Mouse (Mus musculus) thymus, adult 2 months (tissue): ENCODE data around the gene Vgll4. TPM values are rescaled to one million over a fixed set of nuclear protein-coding genes. Genes with fewer than 3 reads are reported as not detected.

Source experiments
- DNase-seq: peaks from one replicate; pipeline ENCODE4 v3.0.0; 2021
- H3K27ac ChIP-seq: fragments of 200-500 bp; 2 replicates; pipeline ENCODE4 v1.5.1; 2012; ENCODE audit warnings: low read length, control low read depth; ENCODE audit not compliant: control insufficient read depth, insufficient read depth
- H3K27me3 ChIP-seq: fragments of 200-500 bp; 2 replicates; pipeline ENCODE4 v1.6.1; 2012; ENCODE audit warnings: mild to moderate bottlenecking, low read length, moderate library complexity, mixed read lengths; ENCODE audit not compliant: control insufficient read depth, insufficient read depth
- H3K36me3 ChIP-seq: fragments of 200-500 bp; 2 replicates; pipeline ENCODE4 v1.6.1; 2012; ENCODE audit warnings: mild to moderate bottlenecking, low read length, moderate library complexity; ENCODE audit not compliant: control insufficient read depth, insufficient read depth
- H3K4me1 ChIP-seq: fragments of 200-500 bp; replicated peaks from 2 replicates; pipeline ENCODE4 v1.6.1; 2012; ENCODE audit warnings: low read length; ENCODE audit not compliant: control insufficient read depth, insufficient read depth
- H3K4me3 ChIP-seq: fragments of 200-500 bp; 2 replicates; pipeline ENCODE4 v1.5.1; 2012; ENCODE audit warnings: mild to moderate bottlenecking, low read length, control low read depth, moderate library complexity; ENCODE audit not compliant: control insufficient read depth, insufficient read depth
- CTCF ChIP-seq: fragments of 200-500 bp; IDR thresholded peaks from 2 replicates; pipeline ENCODE4 v1.5.1; 2012; ENCODE audit warnings: mild to moderate bottlenecking, control low read depth, low read length, moderate library complexity, borderline replicate concordance; ENCODE audit not compliant: control insufficient read depth, poor library complexity, insufficient read depth; ENCODE audit errors: extremely low read depth
- POLR2A ChIP-seq: fragments of 200-500 bp; IDR thresholded peaks from 2 replicates; pipeline ENCODE4 v1.6.1; 2012; ENCODE audit warnings: mild to moderate bottlenecking, low read length, control low read depth, moderate library complexity; ENCODE audit not compliant: control insufficient read depth, poor library complexity, insufficient read depth; ENCODE audit errors: extremely low read depth
- WGBS: fragments of 180-500 bp; shearing (Covaris S2); methylation state at CpG from one replicate; pipeline ENCODE4 v1.1.7; 2018; 5-methylcytosine and 5-hydroxymethylcytosine counted together
- polyA plus RNA-seq: library from polyadenylated mRNA; depleted of rRNA; stranded (reverse); fragments of >200 nt; gene quantifications from 2 replicates; pipeline ENCODE4 v1.2.3, GENCODE M21; 2012

Vgll4 gene
- polyA plus RNA-seq, 1 experiment, result 107 TPM

- no peaks in the 10 kb centered on the region for H3K27me3 ChIP-seq
- no peak for DNase-seq
- H3K27ac ChIP-seq, result no peak overlapping the region
- no peaks in the 10 kb centered on the region for H3K36me3 ChIP-seq
- TF ChIP-seq POLR2A, result no peak
- no peak for TF ChIP-seq CTCF
- H3K4me1 ChIP-seq, result peaks cover 14% of the 10 kb centered on the region
- WGBS, result 46% methylated on average over 8 of the region's 8 CpGs
- H3K4me3 ChIP-seq, result no peak overlapping the region
These were observed 120.0 kb downstream of the Vgll4 start for GRCm38 (mm10) chr6:114849787-114850186.

GRCm38 (mm10) chr6:114848761-114849160 is 121.0 kb downstream of the Vgll4 start:
- 25% methylated on average over 7 of the region's 7 CpGs for WGBS
- no peaks in the 10 kb centered on the region for H3K27me3 ChIP-seq
- H3K4me3 ChIP-seq, result no peak overlapping the region
- no peaks in the 10 kb centered on the region for H3K36me3 ChIP-seq
- peaks cover 14% of the 10 kb centered on the region for H3K4me1 ChIP-seq
- H3K27ac ChIP-seq, result no peak overlapping the region
- no peak for DNase-seq
- TF ChIP-seq POLR2A, result no peak
- no peak for TF ChIP-seq CTCF

- H3K27me3 ChIP-seq, result no peaks in the 10 kb centered on the region
- H3K27ac ChIP-seq, result no peak overlapping the region
- peaks cover 14% of the 10 kb centered on the region for H3K4me1 ChIP-seq
- 90% methylated on average over 12 of the region's 12 CpGs for WGBS
- H3K4me3 ChIP-seq, result no peak overlapping the region
- TF ChIP-seq CTCF (no peak), POLR2A (no peak)
- H3K36me3 ChIP-seq, result no peaks in the 10 kb centered on the region
- DNase-seq, result no peak
These were observed 122.1 kb downstream of the Vgll4 start for GRCm38 (mm10) chr6:114847582-114848174.

- Histone ChIP-seq H3K4me3 (no peak overlapping the region), H3K27ac (no peak overlapping the region), H3K36me3 (no peaks in the 10 kb centered on the region), H3K27me3 (no peaks in the 10 kb centered on the region), H3K4me1 (peaks cover 14% of the 10 kb centered on the region)
- TF ChIP-seq POLR2A, result no peak
- TF ChIP-seq CTCF, result no peak
- no peak for DNase-seq
- WGBS, result 83% methylated on average over 4 of the region's 4 CpGs
These were observed 123.5 kb downstream of the Vgll4 start for GRCm38 (mm10) chr6:114846153-114846772.

- Histone ChIP-seq H3K36me3 (no peaks in the 10 kb centered on the region), H3K4me1 (peaks cover 11% of the 10 kb centered on the region), H3K27ac (no peak overlapping the region), H3K27me3 (no peaks in the 10 kb centered on the region), H3K4me3 (no peak overlapping the region)
- TF ChIP-seq POLR2A (no peak), CTCF (no peak)
- DNase-seq, result no peak
- 94% methylated on average over 2 of the region's 2 CpGs for WGBS
These were observed 126.9 kb downstream of the Vgll4 start for GRCm38 (mm10) chr6:114842863-114843262.

- Histone ChIP-seq H3K4me3 (no peak overlapping the region), H3K4me1 (peaks cover 14% of the 10 kb centered on the region), H3K27me3 (no peaks in the 10 kb centered on the region), H3K27ac (no peak overlapping the region), H3K36me3 (no peaks in the 10 kb centered on the region)
- WGBS, result 79% methylated on average over 3 of the region's 3 CpGs
- TF ChIP-seq CTCF, result no peak
- TF ChIP-seq POLR2A, result no peak
- DNase-seq, result no peak
These were observed 127.7 kb downstream of the Vgll4 start for GRCm38 (mm10) chr6:114842131-114842530.

- DNase-seq, result no peak
- TF ChIP-seq POLR2A (no peak), CTCF (no peak)
- H3K4me1 ChIP-seq, result peaks cover 23% of the 10 kb centered on the region
- no peaks in the 10 kb centered on the region for H3K36me3 ChIP-seq
- H3K4me3 ChIP-seq, result no peak overlapping the region
- no peak overlapping the region for H3K27ac ChIP-seq
- no peaks in the 10 kb centered on the region for H3K27me3 ChIP-seq
- 62% methylated on average over 7 of the region's 7 CpGs for WGBS
These were observed 129.8 kb downstream of the Vgll4 start for GRCm38 (mm10) chr6:114840012-114840411.

GRCm38 (mm10) chr6:114838872-114839271 is 130.9 kb downstream of the Vgll4 start:
- no peak for DNase-seq
- TF ChIP-seq POLR2A (no peak), CTCF (no peak)
- Histone ChIP-seq H3K4me1 (peaks cover 23% of the 10 kb centered on the region), H3K27me3 (no peaks in the 10 kb centered on the region), H3K36me3 (no peaks in the 10 kb centered on the region), H3K4me3 (no peak overlapping the region), H3K27ac (no peak overlapping the region)
- 96% methylated on average over 4 of the region's 4 CpGs for WGBS
